Mouse (Mus musculus): Measurements from ENCODE around the gene Tmem63c. TPM values are rescaled to one million over a fixed set of nuclear protein-coding genes. Genes with fewer than 3 reads are reported as not detected.

Tmem63c gene
- total and polyA plus RNA-seq, 3 experiments: not detected

DNA sequence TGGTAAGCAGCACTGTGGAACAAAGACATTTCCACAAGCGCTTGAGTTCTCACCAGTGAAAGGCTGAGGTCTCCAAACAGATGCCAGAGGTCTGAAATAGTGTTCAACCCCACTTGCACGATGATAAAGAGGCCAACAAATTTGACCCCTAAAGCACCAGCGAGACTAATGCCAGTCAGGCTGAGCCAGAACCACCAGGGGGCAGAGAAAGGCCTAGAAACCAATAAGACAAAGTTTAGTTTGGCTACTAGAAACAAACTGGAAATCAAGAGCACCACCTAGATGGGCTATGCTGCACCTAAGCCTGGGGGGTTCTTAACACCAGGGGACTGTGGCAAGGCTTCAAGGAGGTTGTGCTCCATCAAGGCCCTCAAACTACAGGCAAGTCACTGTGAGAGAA is 110.5 kb downstream of the Tmem63c start:
- DNase-seq (ENCODE audit: low spot score): no peak
- no peak overlapping the region for H3K4me3 ChIP-seq (ENCODE audit: low read depth, low read length)
- no peaks in the 10 kb centered on the region for H3K4me1 ChIP-seq (ENCODE audit: insufficient read depth, low read depth, low read length)
- TF ChIP-seq GATA2 (IDR thresholded peaks at IDR 0.05; ENCODE audit: borderline replicate concordance, low read depth, low read length) (no peak), CTCF (IDR thresholded peaks at IDR 0.05; ENCODE audit: low read depth, low read length) (peak; percentile 24; the same call in 1 of the 2 replicates)
- H3K9me3 ChIP-seq (replicated peaks): no peaks in the 10 kb centered on the region
- H3K36me3 ChIP-seq (replicated peaks): peaks cover 78% of the 10 kb centered on the region
- H3K27me3 ChIP-seq (ENCODE audit: insufficient read depth, low read length): no peaks in the 10 kb centered on the region
- ATAC-seq (ENCODE audit: extremely low read depth, insufficient number of reproducible peaks, low FRiP score, poor library complexity, severe bottlenecking): no peak

- no peak for TF ChIP-seq TAL1 (conservative IDR thresholded peaks at IDR 0.05; ENCODE audit: low read depth, low read length)
- TF ChIP-seq GATA2 (IDR thresholded peaks at IDR 0.05; ENCODE audit: borderline replicate concordance, low read depth, low read length): no peak
- TF ChIP-seq POLR2AphosphoS5 (IDR thresholded peaks at IDR 0.05; ENCODE audit: insufficient replicate concordance, low read depth, low read length): no peak
- TF ChIP-seq CTCF (IDR thresholded peaks at IDR 0.05; ENCODE audit: low read depth, low read length): no peak
- TF ChIP-seq GATA1 (IDR thresholded peaks at IDR 0.05; ENCODE audit: borderline replicate concordance, low read length): no peak
- no peak for DNase-seq (ENCODE audit: low spot score)
- Histone ChIP-seq H3K36me3 (replicated peaks) (peaks cover 77% of the 10 kb centered on the region), H3K9me3 (replicated peaks) (no peaks in the 10 kb centered on the region), H3K4me3 (ENCODE audit: low read depth, low read length) (no peak overlapping the region), H3K4me1 (ENCODE audit: insufficient read depth, low read depth, low read length) (no peaks in the 10 kb centered on the region), H3K27me3 (ENCODE audit: insufficient read depth, low read length) (no peaks in the 10 kb centered on the region)
- no peak for ATAC-seq (ENCODE audit: extremely low read depth, insufficient number of reproducible peaks, low FRiP score, poor library complexity, severe bottlenecking)
Measured at GRCm38 (mm10) chr12:87132210-87132609, 111.1 kb downstream of the Tmem63c start.

- TF ChIP-seq GATA1 (IDR thresholded peaks at IDR 0.05; ENCODE audit: borderline replicate concordance, low read length): no peak
- no peak for TF ChIP-seq GATA2 (IDR thresholded peaks at IDR 0.05; ENCODE audit: borderline replicate concordance, low read depth, low read length)
- TF ChIP-seq POLR2AphosphoS5 (IDR thresholded peaks at IDR 0.05; ENCODE audit: insufficient replicate concordance, low read depth, low read length): no peak
- TF ChIP-seq CTCF (IDR thresholded peaks at IDR 0.05; ENCODE audit: low read depth, low read length): no peak
- TF ChIP-seq TAL1 (conservative IDR thresholded peaks at IDR 0.05; ENCODE audit: low read depth, low read length): no peak
- no peaks in the 10 kb centered on the region for H3K4me1 ChIP-seq (ENCODE audit: insufficient read depth, low read depth, low read length)
- ATAC-seq (ENCODE audit: extremely low read depth, insufficient number of reproducible peaks, low FRiP score, poor library complexity, severe bottlenecking) (no peak), DNase-seq (ENCODE audit: low spot score) (no peak)
- H3K9me3 ChIP-seq (replicated peaks): no peaks in the 10 kb centered on the region
- H3K27me3 ChIP-seq (ENCODE audit: insufficient read depth, low read length): no peaks in the 10 kb centered on the region
- peaks cover 77% of the 10 kb centered on the region for H3K36me3 ChIP-seq (replicated peaks)
- no peak overlapping the region for H3K4me3 ChIP-seq (ENCODE audit: low read depth, low read length)
Measured at GRCm38 (mm10) chr12:87132784-87133183, 111.6 kb downstream of the Tmem63c start.

- TF ChIP-seq GATA2 (IDR thresholded peaks at IDR 0.05; ENCODE audit: borderline replicate concordance, low read depth, low read length): no peak
- no peak for TF ChIP-seq GATA1 (IDR thresholded peaks at IDR 0.05; ENCODE audit: borderline replicate concordance, low read length)
- TF ChIP-seq CTCF (IDR thresholded peaks at IDR 0.05; ENCODE audit: low read depth, low read length): no peak
- no peak for TF ChIP-seq TAL1 (conservative IDR thresholded peaks at IDR 0.05; ENCODE audit: low read depth, low read length)
- TF ChIP-seq POLR2AphosphoS5 (IDR thresholded peaks at IDR 0.05; ENCODE audit: insufficient replicate concordance, low read depth, low read length): no peak
- Histone ChIP-seq H3K36me3 (replicated peaks) (peaks cover 47% of the 10 kb centered on the region), H3K4me1 (ENCODE audit: insufficient read depth, low read depth, low read length) (peaks cover 3% of the 10 kb centered on the region; the same call in 1 of the 2 replicates), H3K9me3 (replicated peaks) (no peaks in the 10 kb centered on the region), H3K27me3 (ENCODE audit: insufficient read depth, low read length) (no peaks in the 10 kb centered on the region), H3K4me3 (ENCODE audit: low read depth, low read length) (no peak overlapping the region)
- DNase-seq (ENCODE audit: low spot score) (no peak), ATAC-seq (ENCODE audit: extremely low read depth, insufficient number of reproducible peaks, low FRiP score, poor library complexity, severe bottlenecking) (no peak)
Measured at GRCm38 (mm10) chr12:87137439-87138341, 116.5 kb downstream of the Tmem63c start.

GRCm38 (mm10) chr12:87138342-87138701 is 117.2 kb downstream of the Tmem63c start:
- H3K4me3 ChIP-seq (ENCODE audit: low read depth, low read length): no peak overlapping the region
- ATAC-seq (ENCODE audit: extremely low read depth, insufficient number of reproducible peaks, low FRiP score, poor library complexity, severe bottlenecking) (no peak), DNase-seq (ENCODE audit: low spot score) (no peak)
- H3K9me3 ChIP-seq (replicated peaks): no peaks in the 10 kb centered on the region
- H3K36me3 ChIP-seq (replicated peaks): peaks cover 42% of the 10 kb centered on the region
- TF ChIP-seq CTCF (IDR thresholded peaks at IDR 0.05; ENCODE audit: low read depth, low read length) (no peak), GATA1 (IDR thresholded peaks at IDR 0.05; ENCODE audit: borderline replicate concordance, low read length) (no peak), GATA2 (IDR thresholded peaks at IDR 0.05; ENCODE audit: borderline replicate concordance, low read depth, low read length) (no peak), TAL1 (conservative IDR thresholded peaks at IDR 0.05; ENCODE audit: low read depth, low read length) (no peak), POLR2AphosphoS5 (IDR thresholded peaks at IDR 0.05; ENCODE audit: insufficient replicate concordance, low read depth, low read length) (no peak)
- peaks cover 3% of the 10 kb centered on the region; the same call in 1 of the 2 replicates for H3K4me1 ChIP-seq (ENCODE audit: insufficient read depth, low read depth, low read length)
- no peaks in the 10 kb centered on the region for H3K27me3 ChIP-seq (ENCODE audit: insufficient read depth, low read length)

DNA sequence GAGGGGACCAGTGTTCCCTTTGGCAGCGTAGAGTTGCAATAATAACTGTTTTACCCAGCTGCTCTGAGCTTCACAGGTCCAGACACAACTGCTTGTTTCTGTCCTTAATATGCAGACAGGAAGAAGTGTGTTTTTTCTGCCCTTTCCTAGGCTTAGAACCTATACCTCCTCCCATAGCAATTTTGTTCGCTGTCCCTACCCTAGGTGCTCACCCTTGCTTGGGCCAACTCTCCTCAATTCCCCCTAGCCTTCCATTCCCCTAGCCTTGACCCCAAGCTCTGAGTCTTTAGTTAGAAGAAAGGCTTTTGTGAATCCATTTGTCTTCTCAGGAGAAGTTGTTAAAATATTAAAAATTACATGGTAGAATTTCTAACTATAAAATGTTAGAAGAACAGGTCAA is 117.6 kb downstream of the Tmem63c start:
- H3K4me3 ChIP-seq (ENCODE audit: low read depth, low read length): no peak overlapping the region

More for the DNA sequence above, 117.6 kb downstream of the Tmem63c start:
- ATAC-seq (ENCODE audit: extremely low read depth, insufficient number of reproducible peaks, low FRiP score, poor library complexity, severe bottlenecking): no peak
- Histone ChIP-seq H3K36me3 (replicated peaks) (peaks cover 41% of the 10 kb centered on the region), H3K9me3 (replicated peaks) (no peaks in the 10 kb centered on the region), H3K27me3 (ENCODE audit: insufficient read depth, low read length) (no peaks in the 10 kb centered on the region), H3K4me1 (ENCODE audit: insufficient read depth, low read depth, low read length) (peaks cover 3% of the 10 kb centered on the region; the same call in 1 of the 2 replicates)
- no peak for DNase-seq (ENCODE audit: low spot score)
- TF ChIP-seq GATA1 (IDR thresholded peaks at IDR 0.05; ENCODE audit: borderline replicate concordance, low read length): no peak
- TF ChIP-seq TAL1 (conservative IDR thresholded peaks at IDR 0.05; ENCODE audit: low read depth, low read length): no peak
- TF ChIP-seq POLR2AphosphoS5 (IDR thresholded peaks at IDR 0.05; ENCODE audit: insufficient replicate concordance, low read depth, low read length): no peak
- no peak for TF ChIP-seq GATA2 (IDR thresholded peaks at IDR 0.05; ENCODE audit: borderline replicate concordance, low read depth, low read length)
- TF ChIP-seq CTCF (IDR thresholded peaks at IDR 0.05; ENCODE audit: low read depth, low read length): no peak

Other genes with a start within 250 kb of the Tmem63c start
- 8.4 and 10.0 TPM in 2 replicates for gene Irf2bpl, start 136.5 kb upstream of the Tmem63c start, total RNA-seq (2014; fragmentation: Nextera tagmentation)
- gene Irf2bpl, start 136.5 kb upstream of the Tmem63c start, total RNA-seq (2017): 8.5 and 11.0 TPM in 2 replicates
- 18.8 and 23.1 TPM in 2 replicates for gene Irf2bpl, start 136.5 kb upstream of the Tmem63c start, polyA plus RNA-seq (2012)
- 89.5 and 104 TPM in 2 replicates for gene Cipc, start 74.3 kb upstream of the Tmem63c start, total RNA-seq (2014; fragmentation: Nextera tagmentation)
- 70.0 and 75.9 TPM in 2 replicates for gene Cipc, start 74.3 kb upstream of the Tmem63c start, total RNA-seq (2017)
- gene Cipc, start 74.3 kb upstream of the Tmem63c start, polyA plus RNA-seq (2012): 35.5 and 42.7 TPM in 2 replicates
- not detected in 2 replicates for gene Zdhhc22, start 30.9 kb upstream of the Tmem63c start, total RNA-seq (2014; fragmentation: Nextera tagmentation)
- gene Zdhhc22, start 30.9 kb upstream of the Tmem63c start, total RNA-seq (2017): 0.06 and 0.11 TPM in 2 replicates
- gene Zdhhc22, start 30.9 kb upstream of the Tmem63c start, polyA plus RNA-seq (2012): not detected in 2 replicates
- gene Ngb, start 81.2 kb downstream of the Tmem63c start, total RNA-seq (2014; fragmentation: Nextera tagmentation): not detected in 2 replicates
- gene Ngb, start 81.2 kb downstream of the Tmem63c start, total RNA-seq (2017): 0.23 and 0.49 TPM in 2 replicates
- not detected in 2 replicates for gene Ngb, start 81.2 kb downstream of the Tmem63c start, polyA plus RNA-seq (2012)
- gene Gstz1, start 125.8 kb downstream of the Tmem63c start, total RNA-seq (2014; fragmentation: Nextera tagmentation): 71.9 and 80.9 TPM in 2 replicates
- gene Gstz1, start 125.8 kb downstream of the Tmem63c start, total RNA-seq (2017): 51.5 and 54.2 TPM in 2 replicates
- gene Gstz1, start 125.8 kb downstream of the Tmem63c start, polyA plus RNA-seq (2012): 6.6 and 7.2 TPM in 2 replicates
- 12.7 and 14.0 TPM in 2 replicates for gene Pomt2, start 126.6 kb downstream of the Tmem63c start, total RNA-seq (2014; fragmentation: Nextera tagmentation)
- gene Pomt2, start 126.6 kb downstream of the Tmem63c start, total RNA-seq (2017): 10.6 and 11.9 TPM in 2 replicates
- 5.0 and 5.3 TPM in 2 replicates for gene Pomt2, start 126.6 kb downstream of the Tmem63c start, polyA plus RNA-seq (2012)
- 2.8 and 3.2 TPM in 2 replicates for gene Samd15, start 178.4 kb downstream of the Tmem63c start, total RNA-seq (2014; fragmentation: Nextera tagmentation)
- 1.5 and 2.3 TPM in 2 replicates for gene Samd15, start 178.4 kb downstream of the Tmem63c start, total RNA-seq (2017)
- gene Samd15, start 178.4 kb downstream of the Tmem63c start, polyA plus RNA-seq (2012): 0.21 TPM in 1 of 2 replicates, not detected in the other
- 21.6 and 21.8 TPM in 2 replicates for gene Tmed8, start 179.1 kb downstream of the Tmem63c start, total RNA-seq (2014; fragmentation: Nextera tagmentation)
- 30.8 and 32.5 TPM in 2 replicates for gene Tmed8, start 179.1 kb downstream of the Tmem63c start, total RNA-seq (2017)
- gene Tmed8, start 179.1 kb downstream of the Tmem63c start, polyA plus RNA-seq (2012): 1.7 and 2.2 TPM in 2 replicates
- 0.75 TPM in 1 of 2 replicates, not detected in the other for gene Noxred1, start 217.4 kb downstream of the Tmem63c start, total RNA-seq (2014; fragmentation: Nextera tagmentation)
- 0.11 and 0.58 TPM in 2 replicates for gene Noxred1, start 217.4 kb downstream of the Tmem63c start, total RNA-seq (2017)
- gene Noxred1, start 217.4 kb downstream of the Tmem63c start, polyA plus RNA-seq (2012): not detected in 2 replicates
- 31.6 and 36.4 TPM in 2 replicates for gene Vipas39, start 244.9 kb downstream of the Tmem63c start, total RNA-seq (2014; fragmentation: Nextera tagmentation)
- 42.4 and 43.1 TPM in 2 replicates for gene Vipas39, start 244.9 kb downstream of the Tmem63c start, total RNA-seq (2017)
- 1.2 and 1.3 TPM in 2 replicates for gene Vipas39, start 244.9 kb downstream of the Tmem63c start, polyA plus RNA-seq (2012)
- gene Ahsa1, start 245.1 kb downstream of the Tmem63c start, total RNA-seq (2014; fragmentation: Nextera tagmentation): 117 and 144 TPM in 2 replicates
- gene Ahsa1, start 245.1 kb downstream of the Tmem63c start, total RNA-seq (2017): 400 and 401 TPM in 2 replicates
- gene Ahsa1, start 245.1 kb downstream of the Tmem63c start, polyA plus RNA-seq (2012): 207 and 209 TPM in 2 replicates

All from G1E (cell line).